28 mouse cellular contexts compared by ENCODE assay signal in the genomic region with DNA sequence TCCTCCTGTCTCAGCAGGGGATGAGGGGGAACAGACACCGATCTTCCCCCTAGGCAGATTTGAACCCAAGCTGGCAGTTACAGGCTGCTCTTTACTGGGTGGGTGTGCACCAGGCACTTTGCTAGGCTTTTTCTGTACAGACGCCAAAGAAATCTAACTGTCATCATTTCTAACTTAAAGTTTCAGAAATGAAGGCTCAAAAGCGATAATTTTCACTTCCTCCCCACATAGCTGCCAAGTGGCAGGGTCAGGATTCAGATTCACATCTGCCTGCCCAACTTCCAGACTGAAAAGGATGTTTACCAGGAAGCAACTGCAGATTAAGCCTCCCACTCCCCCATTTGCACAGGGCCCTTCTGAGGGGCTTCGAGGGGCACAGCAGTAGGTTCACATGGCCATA. TPM values are rescaled to one million over a fixed set of nuclear protein-coding genes. Genes with fewer than 3 reads are reported as not detected.
DNase-seq lines count a peak whose midpoint lies in the region; ATAC-seq and TF ChIP-seq lines count a peak whose summit lies in the region.
"Had no signal": no experiment of that assay in that cellular context is flagged by ENCODE, and none has a peak within 500 bp of the region (broad histone marks: within the 10 kb centered on the region; RNA-seq: fewer than 3 reads in every experiment).

No protein-coding gene starts in this region.

- no peaks in the 10 kb centered on the region for H3K27me3 ChIP-seq in liver, embryonic 16.5 days (ENCODE audit: control insufficient read depth, insufficient read depth, low read depth, low read length)
- no peaks in the 10 kb centered on the region for H3K27me3 ChIP-seq in liver, embryonic 11.5 days (replicated peaks; ENCODE audit: control insufficient read depth, insufficient read depth, low read length)
- H3K27me3 ChIP-seq in MEL (ENCODE audit: control insufficient read depth in 1 of 2, insufficient read depth in 2 of 2, low read length in 2 of 2), result no peaks in the 10 kb centered on the region
- no peaks in the 10 kb centered on the region for H3K27me3 ChIP-seq in intestine, postnatal 0 days (replicated peaks; ENCODE audit: control insufficient read depth, insufficient read depth, low read length)
- H3K27me3 ChIP-seq: embryonic facial prominence, embryonic 15.5 days; forebrain, embryonic 12.5 days; limb, embryonic 12.5 days; liver, embryonic 13.5 days; midbrain, embryonic 15.5 days had no signal

- TF ChIP-seq RAD21 in MEL (IDR thresholded peaks at IDR 0.05; ENCODE audit: low read depth, low read length), result no peak

- 28% methylated on average over 4 of the region's 4 CpGs for WGBS in liver, embryonic 16.5 days (ENCODE audit: insufficient replicate concordance)
- 51% methylated on average over 4 of the region's 4 CpGs for WGBS in liver, embryonic 11.5 days
- WGBS in intestine, postnatal 0 days, result 71% methylated on average over 4 of the region's 4 CpGs

- TF ChIP-seq POLR2A in MEL (IDR thresholded peaks at IDR 0.05; ENCODE audit: control insufficient read depth in 1 of 2, insufficient read depth in 1 of 2, low read depth in 1 of 2, low read length in 2 of 2, poor library complexity in 1 of 2), result no peak

- no peak overlapping the region for H3K4me3 ChIP-seq in liver, embryonic 16.5 days (ENCODE audit: low read depth, low read length)
- no peak overlapping the region for H3K4me3 ChIP-seq in liver, embryonic 11.5 days (ENCODE audit: low read depth, low read length)
- no peak overlapping the region for H3K4me3 ChIP-seq in MEL (ENCODE audit: control insufficient read depth in 1 of 2, insufficient read depth in 1 of 2, low read depth in 2 of 2, low read length in 2 of 2)
- no peak overlapping the region for H3K4me3 ChIP-seq in intestine, postnatal 0 days (ENCODE audit: low read depth, low read length)
- H3K4me3 ChIP-seq: embryonic facial prominence, embryonic 10.5 days; embryonic facial prominence, embryonic 15.5 days; forebrain, embryonic 12.5 days; limb, embryonic 12.5 days; liver, embryonic 13.5 days; midbrain, embryonic 10.5 days; midbrain, embryonic 15.5 days had no signal

- H3K27ac ChIP-seq in liver, embryonic 16.5 days (ENCODE audit: low read length), result 0 out of 2 replicates have a peak overlapping the region, but pooled peaks have one; percentile 17
- no peak overlapping the region for H3K27ac ChIP-seq in liver, embryonic 11.5 days (ENCODE audit: low read depth, low read length)
- H3K27ac ChIP-seq in MEL (ENCODE audit: control insufficient read depth, low read depth, low read length), result peak overlapping the region; percentile 79
- peak overlapping the region; percentile 64 for H3K27ac ChIP-seq in intestine, postnatal 0 days (ENCODE audit: low read depth, low read length)
- H3K27ac ChIP-seq: embryonic facial prominence, embryonic 10.5 days; embryonic facial prominence, embryonic 15.5 days; forebrain, embryonic 12.5 days; hindbrain, embryonic 14.5 days; limb, embryonic 12.5 days; midbrain, embryonic 10.5 days; midbrain, embryonic 15.5 days had no signal

- peak; percentile 84 to 89 for TF ChIP-seq EP300 in MEL (IDR thresholded peaks at IDR 0.05; ENCODE audit: low read depth in 1 of 2, low read length in 2 of 2)

- no peak overlapping the region for H3K9ac ChIP-seq in liver, embryonic 16.5 days (ENCODE audit: low read depth, low read length)
- H3K9ac ChIP-seq in liver, embryonic 11.5 days (ENCODE audit: low read depth, low read length), result no peak overlapping the region
- no peak overlapping the region for H3K9ac ChIP-seq in MEL (ENCODE audit: control insufficient read depth, low read depth, low read length, poor library complexity, severe bottlenecking)
- no peak overlapping the region for H3K9ac ChIP-seq in intestine, postnatal 0 days (ENCODE audit: low read depth, low read length)
- H3K9ac ChIP-seq: embryonic facial prominence, embryonic 15.5 days; forebrain, embryonic 12.5 days; forebrain, postnatal 0 days; hindbrain, embryonic 14.5 days; limb, embryonic 12.5 days; liver, embryonic 13.5 days; midbrain, embryonic 15.5 days had no signal

- no peak for TF ChIP-seq CTCF in MEL (IDR thresholded peaks at IDR 0.05 in 2 of 3, conservative IDR thresholded peaks at IDR 0.05 in 1 of 3; ENCODE audit: control insufficient read depth in 1 of 3, insufficient read depth in 1 of 3, low read depth in 2 of 3, low read length in 3 of 3, poor library complexity in 1 of 3, severe bottlenecking in 1 of 3)
- no peak for TF ChIP-seq CTCF in intestine, postnatal 0 days (IDR thresholded peaks at IDR 0.05; ENCODE audit: low read depth)

- no peaks in the 10 kb centered on the region for H3K79me2 ChIP-seq in MEL (ENCODE audit: control insufficient read depth, insufficient read depth, low read length, poor library complexity)

- no peaks in the 10 kb centered on the region for H3K36me3 ChIP-seq in liver, embryonic 16.5 days (ENCODE audit: control insufficient read depth, insufficient read depth)
- no peaks in the 10 kb centered on the region for H3K36me3 ChIP-seq in liver, embryonic 11.5 days (ENCODE audit: control insufficient read depth, insufficient read depth, low read length)
- peaks cover 0 to 30% of the 10 kb centered on the region in 2 experiments; a peak in 2 of 4 replicates for H3K36me3 ChIP-seq in MEL (ENCODE audit: control insufficient read depth in 1 of 2, insufficient read depth in 2 of 2, low read length in 2 of 2)
- no peaks in the 10 kb centered on the region for H3K36me3 ChIP-seq in intestine, postnatal 0 days (ENCODE audit: control insufficient read depth, insufficient read depth)
- H3K36me3 ChIP-seq: embryonic facial prominence, embryonic 10.5 days; embryonic facial prominence, embryonic 15.5 days; forebrain, embryonic 12.5 days; G1E; limb, embryonic 12.5 days; liver, embryonic 13.5 days; midbrain, embryonic 10.5 days; midbrain, embryonic 15.5 days had no signal

- no peak overlapping the region for H3K4me2 ChIP-seq in liver, embryonic 16.5 days (ENCODE audit: low read depth, low read length)
- H3K4me2 ChIP-seq in liver, embryonic 11.5 days, result no peak overlapping the region
- H3K4me2 ChIP-seq in intestine, postnatal 0 days (replicated peaks; ENCODE audit: low read depth), result no peak overlapping the region
- H3K4me2 ChIP-seq: embryonic facial prominence, embryonic 15.5 days; forebrain, embryonic 12.5 days; heart, embryonic 11.5 days; hindbrain, embryonic 14.5 days; limb, embryonic 12.5 days; liver, embryonic 13.5 days; midbrain, embryonic 15.5 days had no signal

- ATAC-seq in liver, embryonic 16.5 days (ENCODE audit: low read depth), result no peak
- ATAC-seq in liver, embryonic 11.5 days (replicated peaks; ENCODE audit: low FRiP score), result no peak
- no peak for ATAC-seq in intestine, postnatal 0 days
- ATAC-seq: forebrain, postnatal 0 days; midbrain, embryonic 15.5 days had no signal

- no peaks in the 10 kb centered on the region for H3K9me3 ChIP-seq in liver, embryonic 16.5 days (replicated peaks; ENCODE audit: control insufficient read depth, low read length)
- no peaks in the 10 kb centered on the region for H3K9me3 ChIP-seq in liver, embryonic 11.5 days (ENCODE audit: control insufficient read depth, low read length)
- no peaks in the 10 kb centered on the region for H3K9me3 ChIP-seq in MEL (replicated peaks; ENCODE audit: insufficient read depth, low read length)
- no peaks in the 10 kb centered on the region for H3K9me3 ChIP-seq in intestine, postnatal 0 days (ENCODE audit: control insufficient read depth)
- H3K9me3 ChIP-seq: embryonic facial prominence, embryonic 10.5 days; embryonic facial prominence, embryonic 15.5 days; forebrain, embryonic 12.5 days; G1E; limb, embryonic 12.5 days; liver, embryonic 13.5 days; midbrain, embryonic 10.5 days; midbrain, embryonic 15.5 days had no signal

- H3K4me1 ChIP-seq in liver, embryonic 16.5 days (ENCODE audit: control insufficient read depth, low read depth, low read length), result peaks cover 37% of the 10 kb centered on the region
- H3K4me1 ChIP-seq in liver, embryonic 11.5 days (replicated peaks; ENCODE audit: control insufficient read depth, insufficient read depth, low read length), result peaks cover 27% of the 10 kb centered on the region
- H3K4me1 ChIP-seq in MEL (ENCODE audit: control insufficient read depth in 1 of 2, insufficient read depth in 2 of 2, low read length in 2 of 2), result peaks cover 23 to 40% of the 10 kb centered on the region in 2 experiments
- H3K4me1 ChIP-seq in intestine, postnatal 0 days (replicated peaks; ENCODE audit: control insufficient read depth, insufficient read depth, low read length), result 0 out of 2 replicates have a peak, but pooled peaks cover 3% of the 10 kb centered on the region
- H3K4me1 ChIP-seq: embryonic facial prominence, embryonic 15.5 days; limb, embryonic 12.5 days had no signal

- peak; percentile 87 for DNase-seq in heart, adult 11 months
- no peak for DNase-seq in heart, adult 8-10 months (ENCODE audit: low spot score)
- DNase-seq in liver, embryonic 11.5 days (ENCODE audit: low spot score), result no peak
- DNase-seq in MEL (ENCODE audit: low read depth, low spot score), result peak; percentile 71
- DNase-seq in ovary, postnatal 14 days (ENCODE audit: low spot score), result no peak
- DNase-seq: adrenal gland, postnatal 14 days; cerebellum, adult 8-10 months; cerebellum, postnatal 25 days; forebrain, postnatal 0 days; gastrocnemius, postnatal 14 days; kidney, adult 9 months; kidney, postnatal 10 days; liver, embryonic 13.5 days; lung, adult 2 months; lung, postnatal 10 days; right cerebral cortex, postnatal 4 days; thymus, postnatal 4 days had no signal

TF ChIP-seq in MEL, 35 proteins besides CTCF, POLR2A, EP300 and RAD21 (continues in another document):
- TF ChIP-seq SIN3A (IDR thresholded peaks at IDR 0.05; ENCODE audit: low read length) (no peak; the same call in 1 of the 2 replicates), UBTF (IDR thresholded peaks at IDR 0.05; ENCODE audit: borderline replicate concordance, insufficient read depth, low read depth, low read length) (no peak), ZC3H11A (IDR thresholded peaks at IDR 0.05; ENCODE audit: low read depth, low read length) (no peak), MEF2A (IDR thresholded peaks at IDR 0.05; ENCODE audit: extremely low read depth, insufficient replicate concordance, low read depth, low read length, poor library complexity, severe bottlenecking) (no peak), SMC3 (IDR thresholded peaks at IDR 0.05; ENCODE audit: low read depth, low read length) (no peak), USF1 (IDR thresholded peaks at IDR 0.05; ENCODE audit: low read depth, low read length) (peak; percentile 11; the same call in 1 of the 2 replicates), HCFC1 (IDR thresholded peaks at IDR 0.05; ENCODE audit: low read depth, low read length) (no peak), RCOR1 (IDR thresholded peaks at IDR 0.05; ENCODE audit: low read depth, low read length) (peak; percentile 85)

RNA-seq across cellular contexts. Expression of gene Iqgap2, which starts 57.6 kb away (rescaled TPM):
- total RNA-seq in heart, adult 8-10 months (2022), result 1 to 10 TPM; 2.5 to 4.9 (median 4.0) TPM
- polyA plus RNA-seq in liver, embryonic 16.5 days (2015; fragmentation: Nextera tagmentation; extraction: Ambion mirVana), result 19.3 and 20.3 TPM in 2 replicates
- polyA plus RNA-seq in liver, embryonic 11.5 days (2014; fragmentation: Nextera tagmentation; extraction: Ambion mirVana), result 17.1 and 17.7 TPM in 2 replicates
- 0.20 and 0.27 TPM in 2 replicates for total RNA-seq in MEL (2012; rRNA removed)
- under 1 TPM in 1 of 2 experiments, not detected in 1; 0.32 TPM for polyA plus RNA-seq in MEL (2012; ENCODE audit: insufficient read depth in 1 of 2, insufficient read length in 2 of 2, low read depth in 1 of 2, low replicate concordance in 2 of 2, missing spikeins in 1 of 2)
- polyA plus RNA-seq in intestine, postnatal 0 days (2015; fragmentation: Nextera tagmentation; extraction: Ambion mirVana), result 31.5 and 35.9 TPM in 2 replicates

Comparison
In these comparisons a context has a peak if more than half of its experiments do, and no peak if none do; other contexts are left out.
1. DNase-seq: peak in heart, adult 11 months (single experiment) and MEL (single experiment); none in heart, adult 8-10 months (single experiment), liver, embryonic 11.5 days (single experiment) and ovary, postnatal 14 days (single experiment).
2. RNA of gene Iqgap2, which starts 57.6 kb away (polyA plus RNA-seq): 31.5 to 35.9 TPM in intestine, postnatal 0 days, 19.3 to 20.3 TPM in liver, embryonic 16.5 days and 17.1 to 17.7 TPM in liver, embryonic 11.5 days; 0.32 TPM in MEL; every median in the first group is over 10 times any median in the second.